Mouse (Mus musculus) urinary bladder, postnatal 25 days (tissue): ENCODE measurements around the gene Olfr572.

Experiments used
- DNase-seq: peaks from one replicate; pipeline ENCODE4 v3.0.0; 2022; ENCODE audit warnings: low spot score

Olfr572 gene

DNA sequence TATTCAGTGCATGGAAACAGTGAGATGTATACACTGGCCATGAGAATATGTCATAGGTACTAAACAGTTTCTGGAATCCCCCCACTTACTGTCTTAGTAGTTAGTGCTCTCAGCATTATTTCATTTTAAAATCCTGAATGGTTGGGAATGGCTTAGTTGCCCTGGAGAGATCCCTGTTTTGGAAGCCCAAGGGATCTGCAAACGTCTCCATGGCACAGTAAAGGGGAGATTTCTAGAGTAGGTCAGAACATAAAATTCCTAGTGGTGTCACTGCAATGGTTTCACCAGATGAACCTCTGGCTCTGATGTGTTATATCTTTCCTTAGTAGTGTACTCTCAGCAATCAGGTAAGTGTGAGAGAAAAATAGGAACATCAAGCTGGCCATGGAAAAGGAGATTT lies at the start of gene Olfr572:
Gene Olfr572 (plus strand): TSS at position 301 of the 400 bp plus-strand sequence.
- no peak for DNase-seq

DNA sequence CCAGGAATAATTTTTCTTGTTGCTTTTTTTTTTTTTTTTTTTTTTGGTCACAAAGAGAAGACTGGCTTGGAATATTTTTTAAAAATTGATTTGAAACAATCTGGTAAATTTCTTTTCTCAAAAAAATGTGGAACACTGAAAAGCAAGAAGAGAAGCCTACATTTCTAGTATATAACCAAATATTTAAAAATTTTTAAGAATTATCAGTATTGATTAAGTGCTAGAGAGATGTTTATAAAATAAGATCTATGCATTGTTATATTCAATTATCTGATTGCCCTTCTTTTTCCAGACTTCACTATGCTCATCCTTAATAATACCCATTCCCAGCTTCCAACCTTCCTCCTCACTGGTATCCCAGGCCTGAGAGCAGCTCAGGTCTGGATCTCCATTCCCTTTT lies 47.4 kb upstream of the Olfr572 start, which contains the start of gene Olfr568:
Gene Olfr568 (plus strand): TSS at position 301 of the 400 bp plus-strand sequence.
- no peak for DNase-seq

- DNase-seq = no peak
Measured at GRCm38 (mm10) chr7:102890782-102891181, 33.4 kb upstream of the Olfr572 start, which contains the start of gene Olfr569. Gene Olfr569, minus strand, starts transcription at chr7:102890882.

DNA sequence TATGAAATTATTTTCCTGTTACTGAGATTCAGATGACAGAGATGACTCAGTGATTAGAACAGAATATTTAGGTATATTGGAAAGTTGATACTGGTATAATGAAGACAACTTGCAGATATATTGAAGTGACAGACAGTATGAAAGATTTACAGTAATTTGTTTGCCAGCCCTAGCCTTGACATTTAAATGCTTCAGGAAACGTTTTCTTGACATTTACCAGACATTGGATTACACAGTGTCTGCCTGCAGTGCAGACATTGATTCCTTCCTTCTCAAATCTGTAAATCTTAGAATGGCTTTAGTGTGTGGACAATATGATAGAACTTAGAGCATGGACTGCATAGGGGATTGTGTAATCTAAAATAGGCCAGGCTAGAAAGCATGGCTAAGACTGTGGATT lies 8.9 kb upstream of the Olfr572 start:
- no peak for DNase-seq

- no peak for DNase-seq
Measured at GRCm38 (mm10) chr7:102916405-102916804, 7.8 kb upstream of the Olfr572 start.

DNA sequence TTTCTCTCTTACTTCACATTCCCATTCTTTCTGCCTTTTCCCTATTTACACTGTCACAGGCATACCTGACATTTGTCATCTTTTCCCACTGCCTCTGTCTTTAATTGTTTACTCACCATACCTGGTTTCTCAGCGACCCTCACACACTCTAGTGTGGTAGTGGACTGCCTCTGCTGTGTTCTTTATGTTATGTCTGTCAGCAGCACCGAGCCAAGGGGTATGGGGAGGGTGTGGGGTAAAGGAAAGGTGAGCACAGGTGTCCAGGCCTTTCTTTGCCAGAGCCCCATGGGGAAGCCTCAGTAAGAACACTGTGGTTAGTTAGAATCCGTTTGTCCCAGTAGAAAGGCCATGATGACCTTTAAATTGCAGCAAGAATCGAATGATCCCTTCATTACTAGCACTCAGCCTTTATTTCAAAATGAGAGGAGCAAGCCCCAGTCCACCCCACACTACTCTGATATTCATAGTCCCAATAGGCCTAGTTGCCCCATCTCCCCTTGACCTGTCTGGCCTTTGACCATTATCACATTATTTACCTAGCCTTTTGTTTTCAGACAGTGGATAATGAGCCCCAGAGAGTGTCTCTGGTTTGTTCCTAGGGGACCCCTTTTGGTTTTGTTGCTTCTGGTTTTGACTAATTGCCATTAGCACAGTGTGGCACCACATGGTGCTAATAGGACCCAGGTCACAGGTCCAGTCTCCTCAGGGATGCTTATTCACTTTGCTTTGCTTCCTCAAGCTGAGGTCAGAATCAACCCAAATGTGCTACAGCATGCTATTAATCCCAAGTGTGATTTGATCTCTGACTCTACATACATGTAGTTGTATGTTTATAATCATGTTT lies 7.0 kb upstream of the Olfr572 start, which contains the start of gene Olfr571:
Gene Olfr571 (minus strand): TSS at position 505 of the 844 bp plus-strand sequence.
- no peak for DNase-seq

GRCm38 (mm10) chr7:102919632-102920031 lies 4.6 kb upstream of the Olfr572 start:
- no peak for DNase-seq

DNA sequence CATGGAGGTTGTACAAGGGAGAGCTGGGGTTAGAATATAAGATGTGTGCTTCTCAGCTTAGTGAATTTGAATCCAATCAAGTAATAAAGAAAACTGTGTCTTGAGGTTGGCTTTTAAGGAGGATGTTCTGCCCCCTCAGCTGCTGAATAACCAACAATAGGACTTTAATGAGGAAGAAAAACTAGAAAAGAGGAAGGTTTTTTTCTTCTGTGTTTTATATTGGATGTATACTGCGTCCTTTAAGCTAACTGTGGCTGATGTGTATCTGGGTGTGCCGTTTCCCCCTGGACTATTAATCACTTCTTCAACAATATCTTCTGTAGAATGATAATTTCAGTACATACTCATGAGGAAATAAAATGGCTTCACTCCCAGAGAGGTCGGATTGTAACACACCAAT lies 2.9 kb downstream of the Olfr572 start:
- DNase-seq = no peak

GRCm38 (mm10) chr7:102942475-102942874 lies 18.3 kb downstream of the Olfr572 start, which contains the start of gene Olfr573-ps1:
Gene Olfr573-ps1, minus strand, starts transcription at chr7:102942575.
- DNase-seq = no peak

DNA sequence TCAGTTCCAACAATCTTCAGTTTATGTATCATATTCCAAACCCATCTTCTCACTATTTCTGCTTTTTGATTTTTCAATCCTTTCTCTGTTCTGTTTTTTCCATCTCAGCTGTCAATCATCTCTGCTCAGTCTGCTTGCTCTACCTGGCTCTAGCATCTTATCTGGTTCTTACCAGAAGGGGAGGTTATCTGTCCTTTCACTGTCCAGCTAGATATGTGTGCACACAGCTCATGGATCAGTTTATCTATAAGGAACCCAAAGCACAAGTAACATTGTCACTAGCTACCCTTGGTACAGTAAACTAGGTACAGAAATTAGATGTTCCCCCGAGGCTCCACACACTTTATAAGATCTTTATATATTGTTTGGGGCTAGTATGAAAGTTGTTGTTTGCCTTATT lies 19.2 kb downstream of the Olfr572 start:
- no peak for DNase-seq

DNA sequence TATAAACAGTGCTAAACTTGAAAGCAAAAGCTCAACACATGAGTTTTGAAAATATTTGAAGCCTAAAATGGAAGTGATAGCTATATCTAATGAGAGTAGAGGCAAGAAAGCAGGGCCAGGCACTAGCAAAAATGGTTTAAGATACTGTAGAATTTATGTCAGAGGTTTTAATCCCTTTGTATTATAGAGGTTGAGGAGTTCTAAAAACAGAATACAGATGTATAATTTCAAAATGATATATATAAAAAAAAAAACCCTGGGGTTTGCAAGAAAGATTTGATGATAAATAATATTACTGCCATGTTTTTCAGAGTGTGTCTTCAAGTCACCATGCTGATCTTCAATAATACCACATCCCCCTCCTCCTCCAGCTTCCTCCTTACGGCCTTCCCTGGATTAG lies 24.0 kb downstream of the Olfr572 start, which contains the start of gene Olfr574:
Gene Olfr574 (plus strand): TSS at position 301 of the 400 bp plus-strand sequence.
- no peak for DNase-seq

- no peak for DNase-seq
Measured at GRCm38 (mm10) chr7:102950732-102951131, 26.5 kb downstream of the Olfr572 start.

GRCm38 (mm10) chr7:102958137-102958536 lies 33.9 kb downstream of the Olfr572 start:
- no peak for DNase-seq

- no peak for DNase-seq
Measured at GRCm38 (mm10) chr7:102958593-102958992, 34.4 kb downstream of the Olfr572 start, which contains the start of gene Olfr575. Gene Olfr575, minus strand, starts transcription at chr7:102958775.

DNA sequence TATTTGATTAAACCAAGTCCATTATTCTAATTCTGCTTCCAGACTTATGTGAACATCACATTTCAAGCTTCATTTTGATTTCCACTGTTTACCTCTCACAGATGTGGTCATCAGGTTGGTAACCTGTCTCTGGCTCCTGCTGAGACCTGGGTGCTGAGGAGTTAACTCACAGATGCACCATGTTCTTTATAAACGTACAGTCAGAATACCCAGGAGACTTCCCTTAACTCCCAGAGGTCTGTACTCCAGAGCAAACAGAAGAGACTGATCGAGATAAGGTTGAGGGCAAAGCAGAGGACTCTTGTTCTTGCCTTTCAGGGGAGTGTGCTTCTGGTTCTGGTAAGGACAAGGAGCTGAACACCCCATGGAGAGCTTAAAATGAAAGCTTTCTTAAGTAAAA lies 38.2 kb downstream of the Olfr572 start, which contains the start of gene Olfr576:
Gene Olfr576 (plus strand): TSS at position 301 of the 400 bp plus-strand sequence.
- DNase-seq = no peak

DNA sequence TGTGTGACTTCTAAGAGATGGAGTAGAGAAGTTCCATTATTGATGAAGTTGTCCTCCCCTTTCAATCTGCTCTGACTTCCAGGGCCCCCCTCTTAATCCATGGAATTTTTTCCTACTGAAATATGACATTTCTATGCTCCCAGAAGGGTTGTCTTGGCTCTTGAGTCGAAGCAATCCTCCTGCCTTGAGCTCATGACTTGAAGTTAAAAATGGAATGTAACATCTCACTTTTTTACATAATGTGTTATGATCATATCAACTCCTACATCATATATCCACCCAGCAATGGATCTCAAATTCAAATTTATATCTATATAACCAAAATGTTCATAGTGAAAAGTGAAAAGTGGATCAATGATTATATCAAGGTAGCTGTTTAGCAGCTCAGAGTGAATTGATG lies 50.2 kb downstream of the Olfr572 start:
- DNase-seq = no peak

DNA sequence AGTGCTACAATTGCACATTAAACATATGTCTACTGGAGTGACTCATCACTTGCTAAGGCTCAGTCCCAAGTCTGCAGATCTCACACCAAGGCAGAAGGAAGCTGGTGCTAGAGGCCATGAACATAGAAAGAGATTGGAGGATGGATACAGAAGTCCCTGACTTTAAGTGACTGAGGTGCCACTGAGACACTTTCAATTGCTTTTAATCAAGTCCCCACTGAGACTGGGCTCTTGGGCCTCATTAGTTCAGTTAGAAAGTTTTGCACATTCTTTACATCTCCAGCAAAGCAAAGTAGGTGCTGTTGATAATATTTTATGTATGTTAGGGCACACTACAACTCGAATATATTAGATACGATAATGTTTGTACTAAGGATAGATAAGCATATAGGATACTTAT lies 51.6 kb downstream of the Olfr572 start, which contains the start of gene Olfr577:
Gene Olfr577 (minus strand): TSS at position 101 of the 400 bp plus-strand sequence.
- DNase-seq = no peak
